Mouse (Mus musculus): ENCODE measurements around the gene Nipal3. TPM values are rescaled to one million over a fixed set of nuclear protein-coding genes. Genes with fewer than 3 reads are reported as not detected.

Gene Nipal3
- total and polyA plus RNA-seq, 3 experiments = 3.5 to 10.4 TPM; not detected in 1

GRCm38 (mm10) chr4:135498136-135498535 lies 3.3 kb upstream of the Nipal3 start:
- Histone ChIP-seq H3K27me3 (ENCODE audit: control insufficient read depth in 1 of 2, insufficient read depth in 2 of 2, low read length in 2 of 2) (no peaks in the 10 kb centered on the region), H3K4me3 (ENCODE audit: control insufficient read depth in 1 of 2, insufficient read depth in 1 of 2, low read depth in 2 of 2, low read length in 2 of 2) (no peak overlapping the region), H3K27ac (ENCODE audit: control insufficient read depth, low read depth, low read length) (no peak overlapping the region), H3K79me2 (ENCODE audit: control insufficient read depth, insufficient read depth, low read length, poor library complexity) (no peaks in the 10 kb centered on the region; the same call in 1 of the 2 replicates), H3K36me3 (ENCODE audit: control insufficient read depth in 1 of 2, insufficient read depth in 2 of 2, low read length in 2 of 2) (peaks cover 0 to 11% of the 10 kb centered on the region in 2 experiments; a peak in 2 of 4 replicates), H3K9ac (ENCODE audit: control insufficient read depth, low read depth, low read length, poor library complexity, severe bottlenecking) (no peak overlapping the region), H3K9me3 (replicated peaks; ENCODE audit: insufficient read depth, low read length) (no peaks in the 10 kb centered on the region), H3K4me1 (ENCODE audit: control insufficient read depth in 1 of 2, insufficient read depth in 2 of 2, low read length in 2 of 2) (peaks cover 9 to 30% of the 10 kb centered on the region in 2 experiments)
- TF ChIP-seq POLR2AphosphoS2 (IDR thresholded peaks at IDR 0.05; ENCODE audit: low read length) (no peak), EP300 (IDR thresholded peaks at IDR 0.05; ENCODE audit: low read depth in 1 of 2, low read length in 2 of 2) (no peak), E2F4 (IDR thresholded peaks at IDR 0.05; ENCODE audit: borderline replicate concordance, low read depth, low read length) (no peak), HCFC1 (IDR thresholded peaks at IDR 0.05; ENCODE audit: low read depth, low read length) (no peak), ZNF384 (IDR thresholded peaks at IDR 0.05; ENCODE audit: low read depth, low read length) (no peak), NRF1 (IDR thresholded peaks at IDR 0.05; ENCODE audit: insufficient read depth, low read depth, low read length, poor library complexity, severe bottlenecking) (no peak), POLR2A (IDR thresholded peaks at IDR 0.05; ENCODE audit: control insufficient read depth in 1 of 2, insufficient read depth in 1 of 2, low read depth in 1 of 2, low read length in 2 of 2, poor library complexity in 1 of 2) (no peak), ZMIZ1 (IDR thresholded peaks at IDR 0.05; ENCODE audit: low read depth, low read length) (no peak), UBTF (IDR thresholded peaks at IDR 0.05; ENCODE audit: borderline replicate concordance, insufficient read depth, low read depth, low read length) (no peak), ETS1 (IDR thresholded peaks at IDR 0.05; ENCODE audit: low read depth, low read length) (no peak), JUND (IDR thresholded peaks at IDR 0.05; ENCODE audit: low read depth, low read length) (no peak), MEF2A (IDR thresholded peaks at IDR 0.05; ENCODE audit: extremely low read depth, insufficient replicate concordance, low read depth, low read length, poor library complexity, severe bottlenecking) (no peak), TAL1 (IDR thresholded peaks at IDR 0.05; ENCODE audit: low read length) (no peak), MYB (IDR thresholded peaks at IDR 0.05; ENCODE audit: low read depth, low read length) (no peak), GATA1 (IDR thresholded peaks at IDR 0.05; ENCODE audit: low read depth, low read length) (no peak), RCOR1 (IDR thresholded peaks at IDR 0.05; ENCODE audit: low read depth, low read length) (no peak), NELFE (IDR thresholded peaks at IDR 0.05; ENCODE audit: low read depth, low read length) (no peak), KAT2A (conservative IDR thresholded peaks at IDR 0.05; ENCODE audit: low read depth, low read length) (no peak), SIN3A (IDR thresholded peaks at IDR 0.05; ENCODE audit: low read length) (no peak), USF1 (IDR thresholded peaks at IDR 0.05; ENCODE audit: low read depth, low read length) (no peak)
- no peak for DNase-seq (ENCODE audit: low read depth, low spot score)

DNA sequence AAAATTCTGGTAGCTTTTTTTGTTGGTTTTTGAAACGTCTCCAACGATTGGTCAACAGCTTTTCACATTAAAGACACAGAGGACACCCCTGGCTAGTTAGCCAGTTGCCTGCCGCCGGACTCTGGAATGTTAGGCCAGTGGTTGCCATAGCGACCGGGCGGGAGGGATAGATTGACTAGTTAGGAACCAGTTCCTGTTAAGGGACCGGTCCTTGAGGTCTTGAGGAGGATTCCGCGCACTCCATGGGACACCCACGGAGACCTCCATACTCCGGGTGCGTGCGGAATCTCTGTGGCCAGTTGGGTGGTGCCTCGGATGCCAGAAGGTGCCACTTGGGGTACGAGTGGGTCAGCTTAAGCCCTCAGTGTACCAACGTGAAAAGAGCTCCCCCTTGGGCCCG lies 972 bp upstream of the Nipal3 start:
- Histone ChIP-seq H3K36me3 (ENCODE audit: control insufficient read depth in 1 of 2, insufficient read depth in 2 of 2, low read length in 2 of 2) (peaks cover 0 to 11% of the 10 kb centered on the region in 2 experiments; a peak in 2 of 4 replicates), H3K9me3 (replicated peaks; ENCODE audit: insufficient read depth, low read length) (no peaks in the 10 kb centered on the region), H3K4me1 (ENCODE audit: control insufficient read depth in 1 of 2, insufficient read depth in 2 of 2, low read length in 2 of 2) (peaks cover 9 to 33% of the 10 kb centered on the region in 2 experiments), H3K79me2 (ENCODE audit: control insufficient read depth, insufficient read depth, low read length, poor library complexity) (no peaks in the 10 kb centered on the region; the same call in 1 of the 2 replicates), H3K27me3 (ENCODE audit: control insufficient read depth in 1 of 2, insufficient read depth in 2 of 2, low read length in 2 of 2) (no peaks in the 10 kb centered on the region), H3K9ac (ENCODE audit: control insufficient read depth, low read depth, low read length, poor library complexity, severe bottlenecking) (no peak overlapping the region), H3K4me3 (ENCODE audit: control insufficient read depth in 1 of 2, insufficient read depth in 1 of 2, low read depth in 2 of 2, low read length in 2 of 2) (no peak overlapping the region), H3K27ac (ENCODE audit: control insufficient read depth, low read depth, low read length) (no peak overlapping the region)
- no peak for TF ChIP-seq MYC (IDR thresholded peaks at IDR 0.05; ENCODE audit: low read depth, low read length)
- TF ChIP-seq GATA1 (IDR thresholded peaks at IDR 0.05; ENCODE audit: low read depth, low read length) = no peak
- TF ChIP-seq MEF2A (IDR thresholded peaks at IDR 0.05; ENCODE audit: extremely low read depth, insufficient replicate concordance, low read depth, low read length, poor library complexity, severe bottlenecking) = no peak
- DNase-seq (ENCODE audit: low read depth, low spot score) = no peak
